Mouse (Mus musculus): Measurements from ENCODE around the gene Orc3.
A peak's percentile ranks its signal among the peaks of the same experiment; 100 is the strongest.

Orc3 gene

DNA sequence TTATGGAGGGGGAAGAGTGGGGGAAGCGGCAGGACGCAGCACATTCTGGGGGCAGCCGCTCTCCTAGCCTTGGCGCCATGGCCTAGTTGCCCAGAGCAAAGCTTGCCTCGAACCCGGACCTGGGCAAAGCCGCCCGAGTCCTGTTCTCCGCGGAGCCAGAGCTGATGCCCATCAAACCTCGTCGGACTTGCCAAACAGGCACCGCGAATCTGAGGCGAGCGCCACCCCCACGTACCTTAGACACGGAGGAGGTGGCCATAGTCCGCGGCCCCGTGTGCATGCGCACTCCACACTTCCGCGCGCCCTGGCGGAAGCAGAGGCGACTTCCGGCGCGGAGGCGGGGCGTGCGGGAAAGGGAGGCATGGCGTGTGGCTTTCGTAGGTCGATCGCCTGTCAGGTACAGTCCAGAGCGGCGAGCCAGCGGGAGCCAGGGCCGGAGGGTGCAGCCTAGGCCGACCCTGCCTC is at the start of gene Orc3, which contains the start of gene Rars2:
TSS of gene Orc3 (minus strand) at position 315 of the 465 bp plus-strand sequence.
TSS of gene Rars2 (plus strand) at position 328 of the 465 bp plus-strand sequence.
- peak; percentile 76 for DNase-seq (ENCODE audit: low read depth, low spot score)

DNA sequence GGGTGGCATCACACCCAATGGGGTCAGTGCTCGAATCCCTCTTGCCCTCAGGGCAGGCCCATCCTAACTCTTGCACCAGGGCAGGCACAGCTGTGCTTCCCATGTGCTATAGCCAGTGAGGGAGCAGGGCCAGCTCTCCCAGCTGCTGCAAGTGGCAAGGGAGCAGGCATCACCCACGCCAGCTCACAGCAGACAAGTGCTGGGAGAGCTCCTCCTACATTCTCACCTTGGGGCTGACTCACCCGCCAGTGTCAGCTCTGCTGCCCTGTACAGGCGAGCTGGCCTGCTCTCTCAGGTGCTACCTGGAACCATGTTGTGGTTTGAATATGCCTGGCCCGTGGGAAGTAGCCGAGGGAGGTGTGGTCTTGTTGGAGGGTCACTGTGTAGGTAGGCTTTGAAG is 47.2 kb upstream of the Orc3 start:
- no peak for DNase-seq (ENCODE audit: low read depth, low spot score)

DNA sequence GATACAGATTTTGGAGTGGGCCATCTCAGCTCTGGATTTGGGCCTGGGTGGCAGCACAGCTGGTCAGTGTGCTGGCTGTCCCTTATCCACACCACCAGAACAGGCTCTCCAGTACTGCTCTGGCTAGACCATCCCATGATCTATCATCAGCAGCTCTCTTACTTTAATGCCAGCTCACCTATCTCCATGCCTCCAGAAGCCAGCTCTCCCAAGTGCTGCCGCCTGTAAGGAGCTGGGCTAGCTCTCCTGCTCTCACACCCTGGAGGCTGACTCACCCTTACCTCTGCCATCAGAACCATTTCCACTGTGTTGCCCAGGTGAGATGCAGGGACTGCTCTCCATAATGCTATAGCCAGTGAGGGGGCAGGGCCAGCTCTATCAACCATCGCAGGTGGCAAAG is 46.8 kb upstream of the Orc3 start:
- DNase-seq (ENCODE audit: low read depth, low spot score): no peak

DNA sequence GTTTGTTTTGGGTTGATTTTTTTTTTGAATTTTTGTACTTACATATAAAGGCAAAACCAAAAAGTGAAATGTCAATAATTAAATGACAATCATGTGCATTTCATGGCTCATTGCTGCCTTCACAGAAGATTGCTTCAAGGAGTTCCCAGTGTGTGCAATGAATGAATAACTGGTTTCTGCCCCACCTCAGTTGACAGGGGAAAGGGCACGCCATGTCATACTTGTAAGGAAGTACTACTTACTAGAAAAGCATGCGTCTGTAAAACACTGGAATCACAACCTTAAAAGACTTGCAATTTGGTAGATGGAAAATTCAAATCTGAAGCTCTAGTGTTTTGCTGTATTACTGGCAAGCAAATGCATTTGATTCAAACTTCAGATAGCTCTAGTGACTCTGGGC is 44.3 kb upstream of the Orc3 start:
- no peak for DNase-seq (ENCODE audit: low read depth, low spot score)

DNA sequence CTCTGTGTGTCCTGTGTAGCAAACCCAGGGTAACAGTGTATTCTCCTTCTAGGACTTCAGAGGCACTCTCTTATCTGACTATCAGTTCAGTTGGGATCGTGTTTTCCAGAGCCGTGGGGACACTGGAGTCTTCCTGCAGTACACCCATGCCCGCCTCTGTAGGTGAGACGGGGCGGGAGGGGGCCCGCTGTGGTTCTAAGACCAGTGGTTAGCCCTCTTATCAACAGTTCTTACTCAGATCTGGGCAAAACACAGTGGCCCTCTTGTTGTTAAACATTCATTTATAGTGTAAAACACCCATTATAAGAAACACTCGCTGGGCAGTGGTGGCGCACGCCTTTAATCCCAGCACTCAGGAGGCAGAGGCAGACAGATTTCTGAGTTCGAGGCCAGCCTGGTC is 41.4 kb upstream of the Orc3 start:
- no peak for DNase-seq (ENCODE audit: low read depth, low spot score)

DNA sequence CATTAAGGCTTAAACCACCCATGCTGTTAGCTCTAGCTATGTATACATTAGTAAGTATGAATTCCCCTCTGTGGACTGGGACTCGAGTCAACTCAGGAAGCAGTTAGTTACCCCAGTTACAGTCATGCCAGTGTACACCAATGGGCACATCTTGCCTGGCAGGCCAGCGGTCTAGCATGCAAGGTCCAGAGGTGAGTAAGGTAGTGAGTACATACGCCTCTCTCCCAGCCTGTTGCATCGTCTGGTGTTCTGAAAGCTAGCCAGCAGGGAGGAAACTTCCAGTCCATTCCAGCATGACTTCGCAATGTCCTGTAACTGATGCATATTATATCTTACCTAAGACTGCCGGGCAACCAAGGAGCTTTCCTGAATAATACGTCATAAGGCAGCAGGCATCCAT is 38.4 kb upstream of the Orc3 start:
- no peak for DNase-seq (ENCODE audit: low read depth, low spot score)

DNA sequence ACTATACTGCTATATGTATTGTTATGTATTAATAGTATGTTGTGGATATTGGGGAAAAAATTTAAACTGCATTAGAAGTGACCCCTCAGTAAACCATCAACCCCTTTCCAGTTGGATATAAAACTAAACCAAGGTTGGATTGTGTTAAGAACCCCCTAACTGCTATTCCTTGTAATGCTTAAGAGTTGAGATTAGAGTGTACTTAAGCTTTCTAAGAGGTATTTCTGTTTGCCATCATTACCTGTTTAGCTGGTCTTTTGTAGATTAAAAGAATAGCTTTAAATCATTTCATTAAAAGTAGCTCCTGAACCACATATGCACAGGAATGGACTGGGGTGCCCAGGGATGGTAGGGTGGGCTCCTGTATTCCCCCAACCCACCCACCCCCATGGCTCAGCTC is 30.0 kb upstream of the Orc3 start:
- DNase-seq (ENCODE audit: low read depth, low spot score): no peak

DNA sequence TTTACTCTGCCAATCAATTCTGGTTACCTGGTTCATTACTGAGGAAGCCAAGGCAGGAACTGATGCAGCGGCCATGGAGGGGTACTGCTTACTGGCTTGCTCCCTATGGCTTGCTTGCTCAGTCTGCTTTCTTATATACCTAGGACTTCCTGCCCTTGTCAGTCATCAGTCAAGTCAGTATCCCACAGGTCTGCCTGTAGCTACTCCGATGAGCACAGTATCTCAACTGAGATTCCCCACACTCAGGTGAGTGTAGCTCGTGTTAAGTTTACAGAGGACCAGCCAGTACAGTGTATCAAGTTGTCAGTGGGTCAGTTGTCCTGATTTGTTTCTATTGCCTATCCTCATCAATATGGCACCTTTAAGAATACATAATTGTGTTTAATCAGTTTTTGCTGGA is 26.0 kb upstream of the Orc3 start:
- DNase-seq (ENCODE audit: low read depth, low spot score): no peak

DNA sequence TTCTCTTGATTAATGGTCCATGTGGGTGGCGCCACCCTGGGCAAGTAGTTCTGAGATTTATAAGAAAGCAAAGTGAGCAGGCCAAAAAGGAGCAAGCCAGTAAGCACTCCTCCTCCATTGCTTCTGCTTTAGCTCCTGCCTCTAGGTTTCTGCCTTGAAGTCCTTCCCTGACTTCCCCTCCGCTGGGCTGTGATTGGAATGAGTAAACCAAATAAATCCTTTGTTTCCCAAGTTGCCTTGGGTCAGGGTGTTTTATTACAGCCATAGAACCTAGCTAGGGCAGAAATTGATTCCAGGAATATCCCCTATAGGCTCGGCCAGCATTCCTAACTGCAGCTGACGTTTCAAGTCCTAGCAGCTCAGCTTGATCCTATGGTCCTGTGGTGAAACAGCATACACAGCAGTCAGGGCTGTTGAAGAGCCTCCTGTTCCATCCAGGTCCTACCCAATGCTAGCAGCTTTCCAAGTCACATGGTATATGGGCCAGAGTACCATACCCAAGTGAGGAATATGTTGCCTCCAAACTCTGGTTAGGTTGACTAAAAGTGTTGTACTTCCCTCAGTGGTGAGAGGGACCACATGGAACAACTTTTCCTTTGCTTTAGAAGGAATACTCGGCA is 25.1 kb upstream of the Orc3 start:
- DNase-seq (ENCODE audit: low read depth, low spot score): no peak

DNA sequence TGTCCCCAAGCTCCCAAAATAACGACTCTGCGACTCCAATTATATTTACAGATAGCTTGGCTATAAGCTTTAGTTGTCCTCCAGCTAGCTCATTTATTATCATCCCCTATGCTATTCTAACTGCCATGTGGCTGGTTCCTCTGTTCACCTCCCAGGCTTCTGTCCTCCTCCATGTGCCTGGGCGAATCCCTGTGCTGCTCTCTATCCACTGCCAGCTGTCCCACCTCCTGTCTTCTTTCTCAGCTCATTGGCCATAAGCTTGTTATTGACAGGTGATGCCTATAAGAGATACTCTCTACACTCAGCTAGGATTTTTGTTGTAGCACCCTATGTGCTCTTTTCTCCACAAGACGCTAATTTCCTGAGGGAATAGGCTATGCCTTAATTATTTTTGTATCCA is 23.1 kb upstream of the Orc3 start:
- no peak for DNase-seq (ENCODE audit: low read depth, low spot score)

DNA sequence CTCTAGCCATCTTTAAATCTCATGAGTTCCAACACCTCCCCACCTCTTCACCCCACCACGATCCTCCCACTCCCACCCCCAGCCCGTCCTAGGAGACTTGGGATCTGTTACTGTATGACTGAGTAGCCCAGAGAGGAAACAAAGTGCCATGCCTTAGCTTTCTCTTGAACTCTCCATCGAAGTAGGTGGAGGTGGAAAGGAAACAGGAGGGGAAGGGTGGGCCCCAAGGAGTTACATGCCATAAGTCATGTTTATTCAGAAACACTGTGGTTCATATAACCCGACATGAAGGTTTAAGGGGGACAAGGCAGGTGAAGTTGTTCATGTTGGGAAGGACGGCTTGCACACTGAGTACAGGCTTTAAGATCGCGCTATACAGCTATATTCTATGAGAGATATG is 22.6 kb upstream of the Orc3 start:
- DNase-seq (ENCODE audit: low read depth, low spot score): no peak

DNA sequence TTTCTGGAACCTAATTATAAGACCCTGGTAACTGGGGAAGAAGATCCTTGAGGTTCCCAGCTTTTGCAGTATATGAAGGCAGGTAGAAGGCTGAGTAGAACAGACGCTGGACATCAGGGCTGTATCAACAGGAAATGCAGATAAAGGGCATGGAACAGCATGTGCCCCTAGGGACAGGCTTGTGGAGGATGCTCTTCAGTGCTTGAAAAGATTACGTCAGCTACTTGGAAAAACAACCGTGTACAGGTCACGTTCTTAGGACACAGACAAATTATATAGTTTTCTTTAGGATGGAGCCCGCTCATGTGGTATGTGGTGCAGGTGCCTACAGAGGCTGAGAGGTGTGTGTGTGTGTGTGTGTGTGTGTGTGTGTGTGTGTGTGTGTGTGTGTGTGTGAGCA is 21.3 kb upstream of the Orc3 start:
- DNase-seq (ENCODE audit: low read depth, low spot score): no peak

DNA sequence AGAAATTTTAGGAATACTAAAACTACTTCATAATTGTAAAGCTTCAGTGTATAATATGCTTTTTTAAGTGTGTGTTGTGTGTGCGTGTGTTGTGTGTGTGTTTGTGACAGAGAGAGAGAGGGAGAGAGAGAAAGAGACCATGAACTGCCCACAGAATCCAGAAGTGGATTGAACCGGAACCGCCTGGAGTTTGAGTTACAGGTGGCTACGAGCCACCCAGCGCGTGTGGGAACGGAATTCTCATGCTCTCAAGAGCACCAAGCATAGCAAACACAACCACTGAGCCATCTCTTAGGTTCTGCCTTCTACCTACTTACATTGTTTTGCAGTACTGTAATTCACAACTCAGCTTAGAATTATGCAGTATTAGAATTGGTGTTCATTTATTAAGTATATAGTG is 19.4 kb upstream of the Orc3 start:
- no peak for DNase-seq (ENCODE audit: low read depth, low spot score)

DNA sequence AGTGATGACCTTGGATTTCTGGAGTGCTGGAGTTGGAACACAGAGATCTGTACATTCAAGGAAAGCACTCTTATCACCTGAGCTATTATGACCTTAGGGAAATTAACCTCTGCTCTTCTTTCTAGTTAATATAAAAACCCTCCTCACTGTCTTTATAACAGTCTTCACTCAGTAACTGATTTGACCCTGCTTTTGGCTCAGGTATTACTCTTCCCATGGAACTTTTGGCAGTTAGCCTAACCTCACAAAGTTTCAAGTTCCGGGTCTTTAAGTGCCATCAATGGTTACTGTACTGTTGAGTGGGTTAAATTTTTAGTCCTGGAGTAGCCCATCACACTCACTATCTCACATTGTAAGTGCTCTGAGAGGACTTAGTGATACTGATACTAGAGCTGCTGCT is 15.2 kb upstream of the Orc3 start:
- no peak for DNase-seq (ENCODE audit: low read depth, low spot score)

DNA sequence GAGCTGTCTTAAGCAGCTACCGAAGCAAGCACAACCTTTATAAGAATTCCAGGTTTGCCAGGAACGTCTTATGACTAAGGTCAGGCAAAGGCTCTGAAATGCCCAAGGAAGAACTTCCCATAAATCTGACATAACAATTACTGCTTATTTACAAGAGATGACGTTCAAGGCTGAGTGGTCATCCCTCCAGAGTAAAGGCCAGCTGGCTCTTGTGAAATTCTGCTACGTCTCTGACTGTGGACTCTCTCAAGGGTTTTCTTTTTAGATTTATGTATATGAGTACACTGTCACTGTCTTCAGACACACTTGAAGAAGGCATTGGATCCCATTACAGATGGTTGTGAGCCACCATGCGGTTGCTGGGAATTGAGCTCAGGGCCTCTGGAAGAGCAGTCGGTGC is 11.7 kb upstream of the Orc3 start:
- no peak for DNase-seq (ENCODE audit: low read depth, low spot score)

DNA sequence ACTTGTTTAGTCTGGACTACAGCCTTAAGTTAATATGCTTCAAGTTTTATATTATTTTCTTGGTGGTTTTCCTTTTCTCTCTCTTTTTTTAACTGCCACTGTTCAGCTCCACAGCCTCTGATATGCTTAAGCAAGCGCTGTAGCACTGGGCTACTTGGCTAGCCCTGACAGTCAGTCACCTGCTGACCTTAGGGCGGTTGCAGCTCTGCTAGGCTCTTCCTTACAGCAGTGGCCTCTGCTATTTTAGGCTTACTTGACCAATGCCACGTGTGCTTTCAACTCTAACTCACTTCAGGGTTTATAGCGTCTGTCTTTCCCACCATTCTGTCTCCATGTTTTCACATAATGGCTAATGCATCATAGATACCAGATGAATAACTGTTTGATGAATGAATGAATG is 10.8 kb upstream of the Orc3 start:
- no peak for DNase-seq (ENCODE audit: low read depth, low spot score)

DNA sequence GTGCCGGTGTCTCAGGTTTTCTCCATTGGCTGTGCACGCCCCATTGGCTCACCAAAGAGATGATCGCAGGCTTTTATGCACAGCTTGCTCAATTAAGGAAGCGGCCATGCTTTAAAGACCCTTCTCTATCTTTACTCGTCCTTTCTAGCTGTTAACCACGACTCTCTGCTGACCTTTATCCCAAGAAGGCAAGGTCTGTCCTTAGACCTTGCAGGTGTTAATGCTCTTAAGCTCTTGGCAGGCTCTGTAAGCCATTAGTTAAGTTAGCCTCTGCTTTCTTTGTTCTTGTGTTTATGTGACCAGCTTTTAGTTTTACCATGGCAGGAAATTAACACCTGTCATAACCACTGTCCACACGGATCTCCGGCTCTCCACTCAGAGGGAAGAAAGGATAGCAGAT is 1.4 kb upstream of the Orc3 start:
- no peak for DNase-seq (ENCODE audit: low read depth, low spot score)

DNA sequence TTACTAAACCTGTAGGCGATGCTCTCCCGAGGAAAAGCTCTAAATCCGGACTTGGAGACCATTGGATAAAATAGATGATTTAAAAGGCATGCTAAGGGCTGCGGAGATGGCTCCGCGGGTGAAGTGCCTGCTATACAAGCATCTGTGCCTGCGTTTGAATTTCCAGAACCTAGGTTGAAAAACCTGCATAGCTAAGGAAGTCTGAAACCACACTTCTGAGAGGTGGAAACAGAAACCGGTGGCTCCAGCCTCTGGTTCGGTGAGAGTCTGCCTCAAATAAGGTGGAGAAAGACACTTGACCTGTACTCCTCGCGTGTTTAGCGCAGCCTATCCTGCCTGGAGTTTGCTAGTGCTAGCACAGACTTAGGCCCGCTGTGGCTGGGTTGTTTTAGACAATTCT is 559 bp upstream of the Orc3 start:
- no peak for DNase-seq (ENCODE audit: low read depth, low spot score)

DNA sequence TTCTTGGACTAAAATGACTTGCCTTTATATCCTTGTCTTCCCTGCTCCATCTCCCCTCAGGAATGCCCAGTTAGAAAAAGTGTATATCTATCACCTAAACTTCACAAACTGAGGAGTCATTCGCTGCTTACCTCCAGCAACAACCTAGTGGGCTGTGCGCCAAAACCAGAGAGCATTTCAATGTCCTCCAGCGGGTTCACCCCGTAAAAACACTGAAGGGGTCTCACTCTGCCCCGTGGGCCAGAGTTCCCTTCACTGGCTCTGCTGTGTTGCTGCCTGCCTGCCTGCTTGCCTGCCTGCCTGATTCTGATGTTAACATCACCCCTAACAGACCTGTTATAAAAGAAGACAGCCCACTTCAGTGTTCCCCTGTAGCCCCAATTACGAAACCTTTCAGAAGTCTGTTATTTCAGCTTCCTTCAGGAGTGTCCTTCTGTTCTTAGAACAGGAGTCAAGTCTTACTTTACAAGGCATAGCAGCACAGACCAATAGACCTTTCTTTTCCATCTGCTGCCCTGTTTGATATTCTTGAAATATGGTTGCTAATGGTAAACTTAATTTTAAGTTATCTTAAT is 1.1 kb downstream of the Orc3 start:
- no peak for DNase-seq (ENCODE audit: low read depth, low spot score)

DNA sequence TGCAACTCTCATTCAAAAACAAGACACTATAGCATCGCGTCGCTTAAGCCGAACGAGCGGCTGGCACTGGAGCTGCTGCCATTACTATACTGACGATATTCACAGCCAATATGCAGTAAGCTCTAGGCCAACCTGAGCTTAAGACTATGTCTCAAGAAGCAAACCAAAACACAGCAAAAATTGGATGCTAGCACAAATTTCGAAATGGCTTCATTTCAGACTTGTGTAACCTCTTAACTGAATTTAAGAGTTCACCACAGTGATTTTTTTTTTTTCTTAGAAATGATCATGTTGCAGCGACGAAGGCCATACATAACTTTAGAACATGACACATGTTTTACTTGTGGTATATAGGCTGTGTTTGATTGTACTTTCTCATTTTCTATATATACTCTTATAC is 8.1 kb downstream of the Orc3 start:
- DNase-seq (ENCODE audit: low read depth, low spot score): no peak

DNA sequence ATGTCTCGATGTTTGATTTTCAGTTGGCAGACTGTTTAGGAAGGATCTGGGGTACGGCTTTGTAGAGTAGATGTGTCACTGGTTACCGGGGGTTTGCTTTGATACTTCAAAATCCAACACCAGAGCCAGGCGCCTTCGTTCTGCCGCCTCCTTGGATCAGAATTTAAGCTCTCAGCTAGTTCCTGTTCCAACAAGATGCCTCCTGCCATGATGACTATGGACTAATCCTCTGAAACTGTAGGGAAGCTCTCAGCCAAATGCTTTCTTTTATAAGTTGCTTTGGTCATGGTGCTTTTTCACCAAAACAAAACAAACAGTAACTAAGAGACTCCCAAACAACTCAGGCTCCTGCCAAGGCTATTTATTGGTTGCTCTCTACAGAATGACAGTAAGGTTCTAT is 11.6 kb downstream of the Orc3 start:
- no peak for DNase-seq (ENCODE audit: low read depth, low spot score)

DNA sequence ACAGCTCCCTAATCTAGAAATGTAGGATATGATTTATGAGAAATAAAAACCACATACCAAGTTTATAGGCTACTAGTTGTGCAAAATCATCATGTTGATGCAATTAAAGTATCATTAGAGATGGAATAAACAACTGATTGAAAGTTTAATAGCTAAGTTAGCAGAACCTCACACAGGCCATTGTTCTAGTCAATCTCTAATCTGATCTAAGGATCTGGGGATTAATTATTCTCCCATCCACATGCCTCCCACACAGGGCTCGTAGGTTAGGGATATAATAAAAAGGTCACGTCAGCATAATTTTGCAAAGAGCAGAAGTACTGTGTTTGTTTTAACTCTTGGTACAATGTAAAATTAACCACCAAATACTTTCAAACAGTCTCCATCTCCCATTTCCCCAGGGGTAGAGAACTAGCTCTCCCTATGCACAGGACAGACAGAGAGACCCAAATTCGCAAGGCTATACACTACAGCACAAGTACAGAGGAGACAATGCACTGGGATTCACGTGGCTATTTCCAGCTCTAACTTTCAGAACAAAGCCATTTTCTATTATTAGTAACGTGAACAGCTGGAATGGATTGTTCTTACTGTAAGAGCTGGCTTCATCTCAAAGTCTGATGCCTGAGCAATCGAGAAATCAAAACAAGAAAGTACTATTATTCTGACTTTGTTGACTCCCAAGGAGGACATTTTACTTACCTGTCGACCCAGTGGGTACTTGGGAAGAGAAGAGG is 29.7 kb downstream of the Orc3 start:
- DNase-seq (ENCODE audit: low read depth, low spot score): no peak

DNA sequence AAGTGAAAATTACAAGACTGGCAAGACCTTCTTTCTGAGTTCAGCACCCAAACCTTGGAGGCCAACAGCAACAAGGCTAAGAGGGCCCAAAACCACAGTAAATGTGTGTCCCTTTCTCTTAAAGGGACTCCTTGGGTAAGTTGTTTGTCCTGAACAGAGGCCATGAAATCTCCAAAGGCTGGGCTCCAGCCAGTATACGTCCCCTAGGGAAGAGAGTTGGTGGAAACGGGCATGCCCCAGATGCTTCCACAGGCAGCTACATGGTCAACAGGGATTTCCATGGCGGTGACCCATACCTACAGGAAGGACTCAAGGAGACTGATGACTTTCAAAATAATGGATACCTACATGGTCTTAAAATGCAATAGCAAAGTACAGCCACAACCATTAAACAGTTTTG is 31.3 kb downstream of the Orc3 start:
- DNase-seq (ENCODE audit: low read depth, low spot score): no peak
